Mouse (Mus musculus): ENCODE measurements at regions not wholly inside any gene's neighbourhood (a gene's known extent, or its start where the extent isn't known, plus 50 kb on each side); places are given as distances from the start of the nearest gene placed in this dataset.

GRCm38 (mm10) chr10:21688513-21688912, 95.6 kb downstream of the 1700020N01Rik start:
- TF ChIP-seq IRF4 (IDR thresholded peaks at IDR 0.05; ENCODE audit: low read depth, low read length) = 0 out of 2 replicates have a peak, but pooled peaks have one; percentile 32
- no peak for TF ChIP-seq USF1 (IDR thresholded peaks at IDR 0.05; ENCODE audit: low read depth, low read length)
- TF ChIP-seq BHLHE40 (IDR thresholded peaks at IDR 0.05; ENCODE audit: low read depth, low read length) = 0 out of 2 replicates have a peak, but pooled peaks have one; percentile 31
- peak; percentile 14; the same call in 1 of the 2 replicates for TF ChIP-seq ELF1 (IDR thresholded peaks at IDR 0.05; ENCODE audit: low read depth, low read length)
- in situ Hi-C loops (cut with MboI; ENCODE audit: low pct_ligation_motif_present, low pct_unique_long_range_greater_than_20kb, low sequenced_read_pairs) = no loop called here
- no peak overlapping the region for H3K4me3 ChIP-seq (replicated peaks in 1 of 3; ENCODE audit: low read depth in 2 of 3, low read length in 2 of 3, poor library complexity in 1 of 3)
- H3K27me3 ChIP-seq (replicated peaks) = no peaks in the 10 kb centered on the region
- H3K9ac ChIP-seq (ENCODE audit: insufficient read depth, low read depth) = peak overlapping the region; percentile 13; the same call in 1 of the 2 replicates
- peak overlapping the region; percentile 1; the same call in 1 of the 2 replicates for H3K27ac ChIP-seq (ENCODE audit: insufficient read depth, low read depth)
- H3K4me2 ChIP-seq (ENCODE audit: insufficient read depth, low read depth, poor library complexity, severe bottlenecking) = peak overlapping the region; percentile 62
- no peak for DNase-seq (ENCODE audit: extremely low read depth)
- H3K79me2 ChIP-seq (replicated peaks; ENCODE audit: control insufficient read depth, extremely low read depth, insufficient read depth, poor library complexity, severe bottlenecking) = no peaks in the 10 kb centered on the region
- H3K4me1 ChIP-seq (ENCODE audit: control insufficient read depth in 1 of 2, insufficient read depth in 2 of 2) = peaks cover 11 to 35% of the 10 kb centered on the region in 2 experiments
- no peaks in the 10 kb centered on the region for H3K9me3 ChIP-seq (replicated peaks; ENCODE audit: low read length)
- no peaks in the 10 kb centered on the region for H3K36me3 ChIP-seq (replicated peaks in 1 of 2; ENCODE audit: control insufficient read depth in 1 of 2, insufficient read depth in 1 of 2, low read length in 1 of 2)
- dilution Hi-C loops (cut with MboI; ENCODE audit: extremely low pct_ligation_motif_present, extremely low pct_unique_long_range_greater_than_20kb, low sequenced_read_pairs) = no loop called here

- Histone ChIP-seq H3K27me3 (replicated peaks) (no peaks in the 10 kb centered on the region), H3K79me2 (replicated peaks; ENCODE audit: control insufficient read depth, extremely low read depth, insufficient read depth, poor library complexity, severe bottlenecking) (no peaks in the 10 kb centered on the region), H3K4me2 (ENCODE audit: insufficient read depth, low read depth, poor library complexity, severe bottlenecking) (no peak overlapping the region), H3K36me3 (replicated peaks in 1 of 2; ENCODE audit: control insufficient read depth in 1 of 2, insufficient read depth in 1 of 2, low read length in 1 of 2) (no peaks in the 10 kb centered on the region), H3K9me3 (replicated peaks; ENCODE audit: low read length) (no peaks in the 10 kb centered on the region), H3K27ac (ENCODE audit: insufficient read depth, low read depth) (no peak overlapping the region), H3K4me1 (ENCODE audit: control insufficient read depth in 1 of 2, insufficient read depth in 2 of 2) (peaks cover 8 to 28% of the 10 kb centered on the region in 2 experiments), H3K9ac (ENCODE audit: insufficient read depth, low read depth) (no peak overlapping the region), H3K4me3 (replicated peaks in 1 of 3; ENCODE audit: low read depth in 2 of 3, low read length in 2 of 3, poor library complexity in 1 of 3) (no peak overlapping the region)
- dilution Hi-C loops (cut with MboI; ENCODE audit: extremely low pct_ligation_motif_present, extremely low pct_unique_long_range_greater_than_20kb, low sequenced_read_pairs) (no loop called here), in situ Hi-C loops (cut with MboI; ENCODE audit: low pct_ligation_motif_present, low pct_unique_long_range_greater_than_20kb, low sequenced_read_pairs) (no loop called here)
- TF ChIP-seq UBTF (IDR thresholded peaks at IDR 0.05; ENCODE audit: low read depth, low read length) (no peak), GABPA (IDR thresholded peaks at IDR 0.05; ENCODE audit: insufficient replicate concordance, low read depth, low read length) (no peak), MAFK (IDR thresholded peaks at IDR 0.05; ENCODE audit: insufficient replicate concordance, low read length) (no peak), ELF1 (IDR thresholded peaks at IDR 0.05; ENCODE audit: low read depth, low read length) (no peak), CHD2 (IDR thresholded peaks at IDR 0.05; ENCODE audit: low read length) (no peak), USF2 (conservative IDR thresholded peaks at IDR 0.05; ENCODE audit: low read depth, low read length) (no peak), JUN (IDR thresholded peaks at IDR 0.05; ENCODE audit: insufficient read depth, low read depth, low read length) (no peak), MEF2A (IDR thresholded peaks at IDR 0.05; ENCODE audit: borderline replicate concordance, low read depth, low read length) (no peak), E2F4 (IDR thresholded peaks at IDR 0.05; ENCODE audit: insufficient replicate concordance, low read depth, low read length) (no peak), MYC (IDR thresholded peaks at IDR 0.05; ENCODE audit: low read depth, low read length) (no peak), EP300 (IDR thresholded peaks at IDR 0.05; ENCODE audit: low read length) (no peak), TCF12 (IDR thresholded peaks at IDR 0.05; ENCODE audit: low read depth, low read length) (no peak), CHD1 (IDR thresholded peaks at IDR 0.05; ENCODE audit: low read depth, low read length) (no peak), MXI1 (IDR thresholded peaks at IDR 0.05; ENCODE audit: low read depth, low read length) (no peak), ZKSCAN1 (IDR thresholded peaks at IDR 0.05; ENCODE audit: borderline replicate concordance, low read depth, low read length) (no peak), NELFE (IDR thresholded peaks at IDR 0.05; ENCODE audit: low read depth, low read length) (no peak)
- DNase-seq (ENCODE audit: extremely low read depth) = no peak
These were observed 96.9 kb downstream of the 1700020N01Rik start for GRCm38 (mm10) chr10:21689847-21690269.

All from CH12.LX (cell line).